Mouse (Mus musculus): ENCODE results near the gene BC017158. TPM values are rescaled to one million over a fixed set of nuclear protein-coding genes. Genes with fewer than 3 reads are reported as not detected.

BC017158 gene
- total RNA-seq, 2 experiments from 2014 or later = 26.6 to 31.4 TPM

DNA sequence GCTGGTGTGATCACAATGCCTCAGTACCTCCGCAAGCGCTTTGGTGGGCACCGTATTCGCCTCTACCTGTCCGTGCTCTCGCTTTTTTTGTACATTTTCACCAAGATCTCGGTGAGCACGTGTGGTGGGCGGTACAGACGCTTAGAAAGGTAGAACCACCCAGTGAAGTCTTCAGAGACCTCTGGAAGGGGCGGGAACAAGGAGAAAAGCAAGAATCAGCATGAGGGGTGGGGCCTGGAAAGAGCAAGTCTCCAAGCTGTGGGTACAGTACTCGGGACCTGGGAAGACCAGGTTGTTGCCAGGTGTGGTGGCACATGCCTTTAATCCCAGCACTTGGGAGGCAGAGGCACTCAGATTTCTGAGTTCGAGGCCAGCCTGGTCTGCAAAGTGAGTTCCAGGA lies 30.6 kb downstream of the BC017158 start:
- DNase-seq (ENCODE audit: low spot score in 2 of 2) = no peak

- DNase-seq (ENCODE audit: low spot score in 2 of 2) = no peak
These were observed 31.9 kb downstream of the BC017158 start for GRCm38 (mm10) chr7:128266056-128266455.

- no peak for DNase-seq (ENCODE audit: low spot score in 2 of 2)
These were observed 32.6 kb downstream of the BC017158 start, which contains the start of gene Slc5a2 for GRCm38 (mm10) chr7:128265411-128265810. Gene Slc5a2 (plus strand): TSS chr7:128265657.

GRCm38 (mm10) chr7:128256783-128257334 lies 41.1 kb downstream of the BC017158 start:
- no peak for DNase-seq (ENCODE audit: low spot score in 2 of 2)

GRCm38 (mm10) chr7:128255757-128256156 lies 42.2 kb downstream of the BC017158 start:
- DNase-seq (ENCODE audit: low spot score in 2 of 2) = no peak

- DNase-seq (ENCODE audit: low spot score in 2 of 2) = no peak
These were observed 43.0 kb downstream of the BC017158 start for GRCm38 (mm10) chr7:128254978-128255377.

- no peak for DNase-seq (ENCODE audit: low spot score in 2 of 2)
These were observed 45.4 kb downstream of the BC017158 start for GRCm38 (mm10) chr7:128252609-128253008.

DNA sequence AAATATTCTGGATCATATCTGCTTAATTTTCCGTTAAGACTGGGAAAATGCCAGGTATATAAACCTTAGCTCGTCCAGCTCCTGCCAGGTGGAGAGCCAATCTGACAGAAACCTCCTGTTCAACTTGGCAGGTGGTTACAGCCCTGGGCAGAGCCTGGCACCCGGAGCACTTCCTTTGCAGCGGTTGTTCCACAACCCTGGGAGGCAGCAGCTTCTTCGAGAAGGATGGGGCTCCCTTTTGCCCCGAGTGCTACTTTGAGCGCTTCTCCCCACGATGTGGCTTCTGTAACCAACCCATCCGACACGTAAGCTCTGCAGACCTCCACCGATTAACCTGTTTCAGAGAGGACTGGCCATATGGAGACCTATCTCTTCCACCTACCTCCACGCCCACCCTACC lies 46.0 kb downstream of the BC017158 start:
- no peak for DNase-seq (ENCODE audit: low spot score in 2 of 2)

DNA sequence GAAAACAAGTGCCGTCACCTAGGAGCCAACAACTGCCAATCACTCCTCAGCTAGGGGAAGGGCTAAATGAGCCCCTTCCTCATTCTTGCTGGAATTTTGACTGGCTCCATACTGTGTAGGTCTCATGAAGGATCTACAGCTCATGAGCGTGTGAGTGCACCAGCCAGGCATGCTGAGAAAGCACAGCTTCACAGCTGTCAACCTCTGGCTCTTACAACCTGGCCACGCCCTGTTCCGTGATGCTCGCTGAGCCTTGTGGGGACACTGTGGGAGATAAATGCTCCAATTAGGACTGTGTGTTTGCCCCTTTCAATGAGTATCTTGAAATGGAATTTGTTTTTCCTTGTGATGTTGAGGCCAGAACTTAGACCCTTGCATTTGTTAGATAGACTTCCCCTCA lies 48.0 kb downstream of the BC017158 start:
- DNase-seq (ENCODE audit: low spot score in 2 of 2) = no peak

GRCm38 (mm10) chr7:128248081-128249042 lies 49.6 kb downstream of the BC017158 start:
- no peak for DNase-seq (ENCODE audit: low spot score in 2 of 2)

DNA sequence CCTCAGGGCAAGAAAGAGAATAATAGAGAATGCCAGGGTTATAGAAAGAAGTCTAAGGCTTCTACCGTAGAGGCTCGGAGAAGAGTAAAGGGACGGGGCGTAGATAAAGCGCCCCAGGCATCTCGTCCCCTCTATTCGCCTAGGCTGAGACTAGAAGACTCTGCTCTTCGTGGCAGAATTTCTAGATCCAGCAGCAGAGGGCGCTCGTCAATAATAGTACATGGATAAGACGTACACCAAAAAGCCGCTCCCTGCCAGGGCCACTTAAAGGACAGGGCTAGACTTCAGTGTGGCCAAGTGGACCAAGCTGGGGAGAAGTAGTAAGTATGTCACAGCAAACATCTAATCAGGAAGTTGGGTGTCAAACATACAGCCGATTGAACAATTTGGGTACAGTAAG lies 50.5 kb downstream of the BC017158 start:
- peak; percentile 74 to 83 for DNase-seq (ENCODE audit: low spot score in 2 of 2)

DNA sequence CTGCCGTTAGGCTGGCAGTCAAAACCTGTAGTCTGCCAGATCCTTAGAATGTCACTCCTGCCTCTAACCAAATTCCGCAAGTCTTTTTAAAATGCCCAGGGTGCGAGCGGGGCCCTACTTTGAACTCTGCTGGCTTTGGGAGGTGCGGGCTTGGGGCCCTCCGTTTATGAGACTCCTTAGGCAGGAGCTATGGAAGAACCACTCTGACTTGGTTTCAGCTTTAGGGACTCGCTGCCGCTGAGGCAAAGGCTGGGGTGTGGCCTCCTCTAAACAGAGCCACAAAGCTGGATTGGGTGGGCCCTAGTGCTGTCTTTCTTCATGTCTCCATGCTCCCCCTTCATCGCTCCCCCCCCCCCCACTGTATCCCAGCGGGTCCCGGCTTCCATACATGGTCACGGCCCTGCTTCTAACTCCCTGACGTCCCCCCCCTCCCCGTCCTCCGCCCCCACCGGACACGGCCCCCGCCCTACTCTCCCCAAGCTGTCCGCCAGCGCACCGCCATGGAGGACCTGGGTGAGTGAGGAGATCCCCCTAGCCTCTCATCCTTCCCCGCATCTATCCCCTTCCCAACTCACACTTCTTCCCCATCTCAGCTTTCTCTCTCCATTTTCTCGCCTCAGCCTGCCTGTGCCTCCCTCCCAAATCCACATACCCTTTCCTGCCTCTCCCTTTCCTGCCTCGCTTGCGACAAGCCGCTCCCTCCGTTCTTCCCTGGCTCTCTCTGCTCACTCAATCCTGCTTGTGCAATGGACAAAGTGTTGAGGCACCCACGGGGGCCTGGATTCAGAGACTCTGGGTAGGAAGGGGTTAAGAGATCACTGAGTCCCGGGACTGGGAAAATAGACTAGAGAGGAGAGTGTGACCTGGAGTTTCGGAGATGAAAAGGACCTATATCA lies 51.2 kb downstream of the BC017158 start, which contains the start of gene Tgfb1i1:
Tgfb1i1 (plus strand) TSS at position 317 of the 896 bp plus-strand sequence.
- peak; percentile 39 to 45 for DNase-seq (ENCODE audit: low spot score in 2 of 2)

GRCm38 (mm10) chr7:128245547-128245946 lies 52.4 kb downstream of the BC017158 start:
- no peak for DNase-seq (ENCODE audit: low spot score in 2 of 2)

- no peak for DNase-seq (ENCODE audit: low spot score in 2 of 2)
These were observed 53.5 kb downstream of the BC017158 start for GRCm38 (mm10) chr7:128244410-128245025.

DNA sequence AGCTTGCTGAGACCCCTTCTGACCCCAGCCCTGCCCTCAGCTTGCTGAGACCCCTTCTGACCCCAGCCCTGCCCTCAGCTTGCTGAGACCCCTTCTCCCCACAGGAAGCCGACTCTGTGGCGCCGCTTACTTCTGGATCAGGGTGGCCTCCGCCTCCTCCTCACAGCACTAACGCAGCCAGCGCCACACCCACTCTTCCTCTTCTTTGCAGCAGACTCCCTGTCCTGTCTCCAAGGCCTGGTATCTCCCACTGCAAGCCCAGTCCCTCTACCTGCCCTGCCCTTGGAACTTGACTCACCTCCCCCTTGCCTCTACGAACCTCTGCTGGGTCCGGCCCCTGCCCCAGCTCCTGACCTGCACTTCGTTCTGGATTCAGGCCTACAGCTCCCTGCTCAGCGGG lies 54.0 kb downstream of the BC017158 start:
- DNase-seq (ENCODE audit: low spot score in 2 of 2) = no peak

- DNase-seq (ENCODE audit: low spot score in 2 of 2) = no peak
These were observed 55.6 kb downstream of the BC017158 start for GRCm38 (mm10) chr7:128242331-128242730.

DNA sequence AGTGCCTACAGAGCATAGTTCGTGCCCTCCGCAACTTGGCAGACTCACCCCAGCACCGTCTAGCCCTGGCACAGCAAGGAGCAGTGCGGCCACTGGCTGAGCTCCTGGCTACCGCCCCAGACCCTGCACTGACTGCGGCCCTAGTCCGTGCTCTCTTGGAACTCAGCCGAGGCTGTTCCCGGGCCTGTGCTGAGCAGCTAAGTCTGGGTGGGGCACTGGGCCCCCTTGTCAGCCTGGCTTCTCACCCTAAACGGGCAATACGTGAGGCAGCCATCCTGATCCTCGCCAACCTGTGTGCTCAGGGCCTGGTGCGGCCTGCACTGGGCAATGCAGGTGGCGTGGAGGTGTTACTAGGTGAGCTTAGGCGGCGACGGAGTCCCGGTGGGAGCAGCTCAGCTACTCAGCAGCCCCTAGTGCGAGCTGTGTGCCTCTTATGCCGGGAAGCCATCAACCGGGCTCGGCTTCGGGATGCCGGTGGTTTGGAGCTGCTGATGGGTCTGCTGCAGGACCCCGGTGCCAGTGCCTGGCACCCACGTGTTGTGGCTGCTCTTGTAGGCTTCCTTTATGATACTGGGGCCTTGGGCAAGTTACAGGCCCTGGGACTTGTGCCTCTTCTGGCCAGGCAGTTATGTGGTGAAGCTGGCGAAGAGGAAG lies 57.7 kb downstream of the BC017158 start:
- no peak for DNase-seq (ENCODE audit: low spot score in 2 of 2)

GRCm38 (mm10) chr7:128238991-128239390 lies 59.0 kb downstream of the BC017158 start:
- no peak for DNase-seq (ENCODE audit: low spot score in 2 of 2)

GRCm38 (mm10) chr7:128237927-128238778 lies 59.8 kb downstream of the BC017158 start, which contains the start of gene 9130023H24Rik:
Gene 9130023H24Rik (minus strand): TSS chr7:128238031.
- DNase-seq (ENCODE audit: low spot score in 2 of 2) = peak; percentile 99 to 100

Measured in adrenal gland, adult 18-20 months (tissue).